Mouse (Mus musculus): ENCODE results near the gene Cenpi. TPM values are rescaled to one million over a fixed set of nuclear protein-coding genes. Genes with fewer than 3 reads are reported as not detected.

Cenpi gene
- polyA plus RNA-seq, 1 experiment from 2014 or later = 22.2 TPM

DNA sequence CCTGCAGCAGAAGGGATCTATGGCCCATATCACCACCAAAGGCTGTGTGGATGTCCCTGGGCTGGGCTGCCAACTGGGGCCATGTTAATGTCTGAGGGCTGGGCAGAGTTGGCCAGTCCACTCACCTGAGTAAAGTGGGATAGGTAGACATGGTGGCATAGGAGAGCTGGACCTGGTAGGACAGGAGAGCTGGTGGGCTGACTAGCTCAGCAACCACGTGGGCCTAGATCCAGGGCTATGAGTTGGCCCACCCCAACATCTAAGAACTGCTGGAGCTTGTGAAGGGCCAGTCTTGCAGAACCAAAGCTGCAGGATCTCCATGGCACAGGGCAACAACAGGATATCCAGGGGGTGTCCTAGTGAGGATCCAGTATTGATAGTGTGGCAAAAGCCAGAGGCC lies 57.5 kb downstream of the Cenpi start:
- no peak overlapping the region for H3K27ac ChIP-seq
- H3K9me3 ChIP-seq (replicated peaks) = no peaks in the 10 kb centered on the region
- H3K27me3 ChIP-seq = no peaks in the 10 kb centered on the region
- H3K4me1 ChIP-seq (replicated peaks) = no peaks in the 10 kb centered on the region
- H3K4me2 ChIP-seq = no peak overlapping the region
- H3K9ac ChIP-seq = no peak overlapping the region
- WGBS = 67% methylated on average over 1 of the region's 1 CpGs
- ATAC-seq (replicated peaks; ENCODE audit: insufficient number of reproducible peaks, insufficient read depth, low FRiP score, low read depth) = no peak
- H3K36me3 ChIP-seq = no peaks in the 10 kb centered on the region; the same call in 1 of the 2 replicates
- no peak overlapping the region for H3K4me3 ChIP-seq

DNA sequence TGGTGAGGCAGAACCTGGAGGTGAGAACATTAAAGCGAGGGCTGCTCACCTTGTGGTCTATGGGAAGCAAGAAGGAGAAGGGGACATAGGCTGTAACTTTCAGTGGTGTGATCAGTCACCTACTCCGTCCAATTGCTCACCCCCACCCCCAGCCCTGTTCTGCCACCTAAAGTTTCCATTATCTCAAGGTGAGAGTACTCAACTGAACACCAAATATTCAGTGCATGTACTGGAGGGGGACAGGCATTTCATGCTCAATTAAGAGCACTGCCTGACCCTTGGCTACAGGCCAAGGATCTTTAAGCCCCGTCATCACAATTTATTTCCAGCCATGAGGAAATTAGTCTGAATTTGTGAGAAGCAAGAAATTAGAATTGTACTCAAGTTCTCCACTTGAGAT lies 58.7 kb downstream of the Cenpi start:
- Histone ChIP-seq H3K4me3 (no peak overlapping the region), H3K36me3 (no peaks in the 10 kb centered on the region; the same call in 1 of the 2 replicates), H3K27ac (no peak overlapping the region), H3K9me3 (replicated peaks) (no peaks in the 10 kb centered on the region), H3K4me2 (no peak overlapping the region), H3K9ac (no peak overlapping the region), H3K4me1 (replicated peaks) (no peaks in the 10 kb centered on the region), H3K27me3 (no peaks in the 10 kb centered on the region)
- ATAC-seq (replicated peaks; ENCODE audit: insufficient number of reproducible peaks, insufficient read depth, low FRiP score, low read depth) = no peak
- WGBS = 56% methylated on average over 3 of the region's 3 CpGs

GRCm38 (mm10) chrX:134371279-134371678 lies 63.4 kb downstream of the Cenpi start:
- Histone ChIP-seq H3K9me3 (replicated peaks) (no peaks in the 10 kb centered on the region), H3K4me2 (no peak overlapping the region), H3K4me3 (no peak overlapping the region), H3K27ac (no peak overlapping the region), H3K9ac (no peak overlapping the region), H3K4me1 (replicated peaks) (no peaks in the 10 kb centered on the region), H3K36me3 (no peaks in the 10 kb centered on the region), H3K27me3 (no peaks in the 10 kb centered on the region)
- ATAC-seq (replicated peaks; ENCODE audit: insufficient number of reproducible peaks, insufficient read depth, low FRiP score, low read depth) = no peak
- WGBS = 5% methylated on average over 2 of the region's 2 CpGs

- H3K36me3 ChIP-seq = no peaks in the 10 kb centered on the region
- 50% methylated on average over 1 of the region's 1 CpGs for WGBS
- H3K4me1 ChIP-seq (replicated peaks) = no peaks in the 10 kb centered on the region
- no peak overlapping the region for H3K27ac ChIP-seq
- no peak overlapping the region for H3K4me2 ChIP-seq
- H3K27me3 ChIP-seq = no peaks in the 10 kb centered on the region
- H3K9me3 ChIP-seq (replicated peaks) = no peaks in the 10 kb centered on the region
- no peak for ATAC-seq (replicated peaks; ENCODE audit: insufficient number of reproducible peaks, insufficient read depth, low FRiP score, low read depth)
- H3K9ac ChIP-seq = no peak overlapping the region
- no peak overlapping the region for H3K4me3 ChIP-seq
These were observed 66.3 kb downstream of the Cenpi start for GRCm38 (mm10) chrX:134374190-134374589.

DNA sequence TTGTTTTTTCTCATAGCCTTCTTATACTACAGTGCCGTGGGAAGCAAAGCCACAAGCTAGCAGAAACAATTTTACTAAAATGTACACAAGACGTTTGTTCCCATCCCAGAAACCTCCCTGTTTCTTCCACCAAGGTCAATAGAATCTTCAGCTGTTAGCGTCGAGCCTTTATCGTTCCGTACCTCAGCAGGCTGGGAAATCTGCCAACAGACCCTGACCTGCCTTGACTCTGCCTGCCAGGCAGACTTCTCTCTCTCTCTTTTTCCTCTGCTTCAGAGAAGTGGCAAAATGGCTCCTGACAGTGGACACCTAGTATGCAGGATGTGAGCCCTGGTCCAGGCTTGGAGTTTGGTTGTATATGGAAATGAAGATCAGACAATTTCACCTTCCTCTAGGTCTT lies 77.0 kb downstream of the Cenpi start:
- Histone ChIP-seq H3K4me2 (no peak overlapping the region), H3K36me3 (no peaks in the 10 kb centered on the region), H3K4me3 (no peak overlapping the region), H3K9me3 (replicated peaks) (no peaks in the 10 kb centered on the region), H3K9ac (no peak overlapping the region), H3K27me3 (no peaks in the 10 kb centered on the region), H3K4me1 (replicated peaks) (no peaks in the 10 kb centered on the region), H3K27ac (no peak overlapping the region)
- 43% methylated on average over 6 of the region's 6 CpGs for WGBS
- ATAC-seq (replicated peaks; ENCODE audit: insufficient number of reproducible peaks, insufficient read depth, low FRiP score, low read depth) = no peak

GRCm38 (mm10) chrX:134398972-134399371 lies 91.1 kb downstream of the Cenpi start:
- ATAC-seq (replicated peaks; ENCODE audit: insufficient number of reproducible peaks, insufficient read depth, low FRiP score, low read depth) = no peak
- 44% methylated on average over 2 of the region's 2 CpGs for WGBS
- Histone ChIP-seq H3K9ac (no peak overlapping the region), H3K36me3 (no peaks in the 10 kb centered on the region), H3K9me3 (replicated peaks) (no peaks in the 10 kb centered on the region), H3K4me1 (replicated peaks) (no peaks in the 10 kb centered on the region), H3K27me3 (no peaks in the 10 kb centered on the region), H3K4me3 (no peak overlapping the region), H3K4me2 (no peak overlapping the region), H3K27ac (no peak overlapping the region)

DNA sequence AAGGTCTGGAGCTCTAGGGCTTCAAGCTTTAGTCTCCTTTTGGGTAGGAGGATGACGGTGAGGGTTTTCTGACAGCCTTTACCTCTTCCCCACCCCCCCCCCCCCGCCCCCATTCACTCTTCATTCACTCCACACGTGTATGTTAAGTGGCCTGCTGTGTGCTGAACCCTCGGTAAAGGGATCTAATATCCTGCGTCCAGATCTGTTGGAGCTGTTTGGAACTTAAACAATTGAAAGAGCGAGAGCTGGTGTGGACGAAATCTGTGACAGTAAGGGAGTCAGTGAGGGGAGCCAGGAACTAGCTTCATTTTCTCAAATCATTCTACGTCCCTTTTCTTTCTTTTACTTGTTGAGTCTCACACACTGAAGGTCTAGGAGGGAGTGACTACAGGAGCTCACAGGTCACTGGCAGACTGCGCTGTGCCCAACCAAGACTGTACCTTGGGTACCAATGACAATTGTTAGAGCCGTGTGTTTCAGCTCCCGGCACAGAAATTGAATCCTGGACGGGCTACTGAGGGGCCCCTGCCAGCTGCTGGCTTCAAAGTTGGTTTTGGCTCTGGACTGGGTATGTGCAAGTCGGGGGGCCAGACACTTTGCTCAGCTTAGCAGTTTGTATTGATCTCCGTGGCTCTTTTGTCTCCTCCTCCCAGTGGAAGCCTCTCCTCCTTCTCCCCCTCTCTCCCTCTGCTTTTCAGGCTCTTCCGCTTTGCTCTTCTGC lies 96.1 kb downstream of the Cenpi start, which contains the start of gene Drp2:
TSS of gene Drp2 (plus strand) at position 689 of the 721 bp plus-strand sequence.
- no peak for ATAC-seq (replicated peaks; ENCODE audit: insufficient number of reproducible peaks, insufficient read depth, low FRiP score, low read depth)
- peak within 1 kb of the TSS; percentile 67 for H3K4me2 ChIP-seq
- 29% methylated on average over 15 of the region's 15 CpGs for WGBS
- H3K4me3 ChIP-seq = peak within 1 kb of the TSS; percentile 45
- no peak within 1 kb of the TSS for H3K9ac ChIP-seq
- no peaks in the 10 kb centered on the region for H3K4me1 ChIP-seq (replicated peaks)
- H3K27ac ChIP-seq = no peak within 1 kb of the TSS
- H3K27me3 ChIP-seq = no peaks in the 10 kb centered on the region
- no peaks in the 10 kb centered on the region for H3K36me3 ChIP-seq
- no peaks in the 10 kb centered on the region for H3K9me3 ChIP-seq (replicated peaks)

DNA sequence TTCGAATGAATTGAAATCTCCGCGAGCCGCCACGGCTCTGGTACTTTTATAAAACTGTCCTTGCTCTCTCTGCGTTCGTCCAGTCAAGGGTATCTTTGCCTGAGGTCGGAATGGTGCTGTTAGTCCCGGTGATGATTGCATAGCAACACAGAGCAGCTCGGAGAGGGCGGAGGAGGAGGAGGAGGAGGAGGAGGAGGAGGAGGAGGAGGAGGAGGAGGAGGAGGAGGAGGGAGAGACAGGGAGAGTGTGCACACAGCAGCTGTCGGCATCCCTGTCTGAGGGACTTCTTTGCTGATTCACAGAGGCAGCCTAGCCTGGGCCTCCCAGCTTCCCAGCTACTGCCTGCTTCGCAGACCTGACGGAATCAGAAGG lies 96.7 kb downstream of the Cenpi start:
- Histone ChIP-seq H3K36me3 (no peaks in the 10 kb centered on the region), H3K4me3 (peak overlapping the region; percentile 45), H3K4me1 (replicated peaks) (no peaks in the 10 kb centered on the region), H3K9me3 (replicated peaks) (no peaks in the 10 kb centered on the region), H3K4me2 (peak overlapping the region; percentile 67), H3K27ac (no peak overlapping the region), H3K9ac (no peak overlapping the region), H3K27me3 (no peaks in the 10 kb centered on the region)
- no peak for ATAC-seq (replicated peaks; ENCODE audit: insufficient number of reproducible peaks, insufficient read depth, low FRiP score, low read depth)
- 47% methylated on average over 11 of the region's 14 CpGs for WGBS

GRCm38 (mm10) chrX:134409354-134409900 lies 101.5 kb downstream of the Cenpi start:
- H3K36me3 ChIP-seq = no peaks in the 10 kb centered on the region
- H3K27me3 ChIP-seq = no peaks in the 10 kb centered on the region
- no peak overlapping the region for H3K4me2 ChIP-seq
- no peak overlapping the region for H3K9ac ChIP-seq
- 85% methylated on average over 6 of the region's 6 CpGs for WGBS
- no peak for ATAC-seq (replicated peaks; ENCODE audit: insufficient number of reproducible peaks, insufficient read depth, low FRiP score, low read depth)
- H3K4me3 ChIP-seq = no peak overlapping the region
- H3K9me3 ChIP-seq (replicated peaks) = no peaks in the 10 kb centered on the region
- no peaks in the 10 kb centered on the region for H3K4me1 ChIP-seq (replicated peaks)
- H3K27ac ChIP-seq = no peak overlapping the region

- Histone ChIP-seq H3K36me3 (no peaks in the 10 kb centered on the region), H3K27ac (no peak overlapping the region), H3K4me3 (no peak overlapping the region), H3K9ac (no peak overlapping the region), H3K4me1 (replicated peaks) (no peaks in the 10 kb centered on the region), H3K4me2 (no peak overlapping the region), H3K9me3 (replicated peaks) (no peaks in the 10 kb centered on the region), H3K27me3 (no peaks in the 10 kb centered on the region)
- WGBS = 57% methylated on average over 1 of the region's 1 CpGs
- no peak for ATAC-seq (replicated peaks; ENCODE audit: insufficient number of reproducible peaks, insufficient read depth, low FRiP score, low read depth)
These were observed 104.2 kb downstream of the Cenpi start for GRCm38 (mm10) chrX:134412096-134412495.
